Mouse (Mus musculus) embryo, embryonic 11.5 days (tissue): ENCODE data around the gene Uqcc1.

ENCODE experiments used
- DNase-seq: peaks from one replicate; pipeline ENCODE4 v3.0.0-alpha.2; 2012; ENCODE audit warnings: low read depth, low spot score

Uqcc1 gene

DNA sequence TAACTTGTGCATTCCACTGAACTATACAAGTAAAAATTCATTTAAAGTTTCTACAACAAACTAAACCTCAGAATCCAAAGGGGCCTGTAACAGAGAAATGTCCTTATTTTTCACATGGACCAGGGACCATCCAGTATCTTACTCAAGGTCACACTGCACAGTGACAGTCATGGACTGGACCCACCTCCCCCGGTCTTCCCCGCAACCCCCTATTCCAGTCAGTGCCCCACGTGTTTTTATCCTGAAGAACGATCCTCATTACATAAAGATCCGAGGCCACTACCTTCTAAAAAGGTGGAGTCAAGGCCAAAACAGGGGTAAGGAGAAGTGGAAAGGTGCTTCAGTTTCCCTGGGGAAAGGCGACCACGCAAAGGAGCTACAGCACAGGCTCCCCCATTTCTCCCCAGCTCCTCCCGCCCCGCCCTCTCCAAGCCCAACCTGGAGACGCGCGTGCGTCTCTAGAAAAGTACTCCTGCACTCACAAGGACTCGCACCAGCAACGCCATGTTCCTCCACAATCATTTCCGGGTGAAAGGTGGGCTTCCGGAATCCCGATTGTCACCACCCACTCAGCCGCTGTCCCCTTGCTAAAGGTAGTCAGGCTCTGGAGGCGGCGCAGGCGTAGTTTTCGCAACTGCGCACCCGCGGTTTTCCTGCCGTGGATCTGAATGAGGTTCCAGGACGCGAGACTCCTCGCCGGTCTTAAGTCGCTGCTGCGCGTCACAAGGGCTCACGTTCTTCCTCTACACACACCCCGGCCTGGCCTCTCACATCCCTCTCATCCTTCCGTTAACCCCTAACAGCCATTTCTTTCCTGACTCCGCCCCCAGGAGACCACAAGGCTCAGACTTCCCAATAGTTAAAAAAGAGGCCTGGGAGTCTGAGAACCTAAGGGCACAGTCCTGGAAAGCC, at the start of gene Uqcc1:
Gene Uqcc1, minus strand, starts transcription at position 780 of the 912 bp plus-strand sequence.
- DNase-seq, result peak; percentile 83

- no peak for DNase-seq
These were observed 49.4 kb upstream of the Uqcc1 start for GRCm38 (mm10) chr2:155979328-155979991.

DNA sequence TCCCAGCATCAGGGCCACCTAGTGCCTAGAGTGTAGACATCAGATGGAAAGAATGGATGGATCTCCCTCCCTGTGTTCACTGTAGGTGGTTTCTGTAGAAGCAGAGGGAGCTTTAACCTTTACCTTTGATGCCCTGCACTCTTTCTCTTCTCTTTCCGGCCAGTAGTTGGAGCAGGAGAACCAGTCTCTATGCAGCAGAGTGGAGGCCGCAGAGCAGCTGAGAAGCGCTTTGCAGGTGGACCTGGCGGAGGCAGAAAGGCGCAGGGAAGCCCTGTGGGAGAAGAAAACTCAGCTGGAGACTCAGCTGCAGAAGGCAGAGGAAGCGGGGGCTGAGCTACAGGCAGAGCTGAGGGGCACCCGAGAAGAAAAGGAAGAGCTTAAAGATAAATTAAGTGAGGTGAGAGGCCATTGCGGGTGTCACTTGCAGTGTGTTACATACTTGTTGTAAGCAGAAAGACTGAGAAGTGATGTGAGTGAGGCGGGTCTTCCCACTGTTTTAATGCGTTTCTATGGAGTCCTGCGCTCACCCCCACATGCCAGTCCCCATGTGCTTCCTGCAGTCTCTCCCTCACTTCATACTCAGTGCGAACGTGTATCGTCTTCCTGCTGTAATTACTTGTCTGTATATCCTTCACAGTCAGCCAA, 44.1 kb upstream of the Uqcc1 start:
- DNase-seq, result no peak

DNA sequence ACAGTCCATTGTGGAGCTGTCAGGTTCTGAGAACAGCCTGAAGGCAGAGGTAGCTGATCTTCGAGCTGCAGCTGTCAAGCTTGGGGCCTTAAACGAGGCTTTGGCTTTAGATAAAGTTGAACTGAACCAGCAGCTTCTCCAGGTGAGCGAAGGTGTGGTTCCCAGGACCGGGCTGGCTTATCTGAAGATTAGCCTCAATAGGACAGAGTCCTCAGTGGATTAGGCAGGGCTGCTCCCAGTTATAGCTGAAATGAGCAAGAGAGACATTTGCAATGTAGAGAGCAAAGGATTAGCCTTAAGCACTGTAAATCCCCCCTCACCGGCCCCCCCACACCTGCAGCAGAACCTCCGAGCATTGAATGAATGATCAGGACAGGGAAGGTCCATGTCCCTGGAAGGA, 43.2 kb upstream of the Uqcc1 start:
- no peak for DNase-seq

DNA sequence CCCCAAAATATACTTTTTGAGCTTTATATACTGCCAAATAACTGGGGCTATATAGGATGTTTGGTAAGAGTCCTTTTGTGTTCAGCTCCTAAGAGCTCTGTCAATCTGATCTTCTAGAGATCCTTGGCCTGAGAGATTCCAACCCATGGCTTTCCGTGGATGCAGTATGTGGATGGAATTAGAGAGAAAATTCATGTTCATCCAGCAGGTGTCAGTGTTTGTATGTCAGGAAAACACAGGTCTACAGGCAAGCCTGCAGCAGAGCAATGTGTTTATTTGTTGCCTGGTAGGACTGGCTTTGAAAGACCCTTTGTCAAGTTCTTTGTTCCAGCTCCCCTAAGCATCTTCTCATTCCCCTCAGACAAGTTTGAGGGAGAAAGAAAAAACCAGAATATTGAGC, 32.9 kb upstream of the Uqcc1 start:
- DNase-seq, result no peak

DNA sequence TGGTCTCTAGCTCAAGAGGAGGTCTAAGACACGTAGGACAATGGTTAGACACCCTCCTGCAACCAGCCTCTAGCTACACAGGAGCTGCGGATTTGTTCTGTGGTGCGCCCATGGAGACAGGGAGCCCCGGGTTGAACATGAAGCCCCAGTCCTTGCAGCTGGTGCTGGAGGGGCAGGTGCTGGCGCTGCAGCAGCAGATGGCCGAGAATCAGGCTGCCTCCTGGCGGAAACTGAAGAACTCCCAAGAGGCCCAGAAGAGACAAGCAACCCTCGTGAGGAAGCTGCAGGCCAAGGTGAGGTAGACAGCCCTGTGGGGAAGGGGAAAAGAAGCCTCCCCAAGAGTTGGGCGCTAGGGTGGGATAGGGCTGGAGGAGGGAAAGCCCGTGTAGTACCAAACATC, 31.8 kb upstream of the Uqcc1 start:
- no peak for DNase-seq

DNA sequence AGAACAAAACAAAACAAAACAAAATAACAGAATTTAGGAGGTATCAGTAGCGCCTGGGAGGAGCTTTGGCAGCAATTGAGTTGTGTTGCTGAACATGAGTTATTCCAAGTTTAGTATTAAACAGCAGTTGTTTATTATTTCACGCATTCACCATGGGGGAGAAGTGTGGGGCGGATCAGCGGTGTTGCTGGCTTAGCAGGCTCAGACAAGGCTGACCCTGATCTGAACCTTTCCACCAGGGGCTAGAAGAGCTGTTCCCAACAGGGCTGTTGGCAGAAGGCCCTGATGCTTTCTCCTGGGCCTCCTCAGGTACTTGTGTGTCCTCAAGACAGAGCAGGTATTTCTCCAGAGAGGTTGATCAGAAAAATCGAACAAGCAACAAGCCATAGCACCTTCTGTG, 29.9 kb upstream of the Uqcc1 start:
- DNase-seq, result no peak

GRCm38 (mm10) chr2:155956134-155957059, 26.3 kb upstream of the Uqcc1 start, which contains the start of gene Cep250:
TSS of gene Cep250 (plus strand) at chr2:155956458.
- peak; percentile 85 for DNase-seq

GRCm38 (mm10) chr2:155952006-155952405, 21.9 kb upstream of the Uqcc1 start:
- no peak for DNase-seq

DNA sequence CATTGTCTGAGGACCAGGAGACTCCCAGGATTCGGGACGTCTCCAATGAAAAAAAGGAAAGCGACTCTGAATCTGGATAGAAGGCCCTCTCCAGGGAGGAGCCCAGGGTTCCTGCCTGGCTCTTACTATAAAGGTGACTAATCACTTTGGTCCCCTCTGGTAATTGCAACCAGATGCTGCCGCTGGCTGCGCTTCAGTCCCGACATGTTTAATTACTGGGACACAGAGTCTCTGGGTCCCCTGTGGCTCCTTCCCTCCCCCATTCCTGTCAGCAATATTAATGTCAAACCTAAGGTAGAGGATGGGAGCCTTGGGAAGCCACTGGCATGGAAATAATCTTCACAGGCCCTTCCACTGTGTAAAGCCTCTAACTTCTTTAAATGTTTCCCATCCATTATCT, 19.3 kb upstream of the Uqcc1 start:
- DNase-seq, result peak; percentile 46

- no peak for DNase-seq
These were observed 17.4 kb upstream of the Uqcc1 start for GRCm38 (mm10) chr2:155947390-155948002.

DNA sequence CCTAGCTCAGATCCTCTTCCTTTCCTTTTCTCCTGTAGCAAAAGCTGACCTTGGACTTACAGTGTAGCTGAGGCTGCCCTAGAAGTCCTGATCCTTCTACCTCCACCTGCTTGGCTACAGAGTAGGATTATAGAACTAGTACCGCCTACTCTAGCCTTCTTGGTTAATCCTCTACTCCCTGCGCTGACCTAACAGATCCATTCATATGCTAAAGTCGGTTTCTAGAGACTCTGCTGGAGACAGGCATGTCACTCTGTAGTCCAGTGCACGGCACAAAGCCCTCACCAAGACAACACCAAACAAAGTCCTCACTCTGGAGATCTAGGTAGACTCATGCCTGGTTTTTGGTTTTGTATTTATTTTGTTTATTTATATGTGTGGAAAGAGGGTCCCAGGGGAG, 16.4 kb upstream of the Uqcc1 start:
- DNase-seq, result no peak

DNA sequence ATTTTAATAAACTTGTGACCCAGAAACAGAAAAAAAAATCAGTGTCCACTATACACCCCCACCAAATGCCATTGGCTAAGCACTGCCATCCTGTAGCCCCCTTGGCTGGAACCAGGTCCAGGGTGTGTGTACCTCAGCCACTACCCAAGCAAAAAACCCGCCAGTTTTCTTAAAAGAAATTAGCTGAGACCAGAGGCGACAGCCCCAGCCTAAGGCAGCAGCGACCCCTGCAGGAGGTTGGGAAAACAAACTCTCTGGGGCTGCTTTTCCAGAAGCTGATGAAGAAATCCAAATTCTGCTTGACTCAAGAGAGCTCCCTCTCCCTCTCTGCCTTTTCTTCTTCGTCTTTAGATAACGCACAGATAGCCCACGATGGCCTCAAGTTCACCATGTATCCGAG, 16.0 kb upstream of the Uqcc1 start:
- DNase-seq, result peak; percentile 63

DNA sequence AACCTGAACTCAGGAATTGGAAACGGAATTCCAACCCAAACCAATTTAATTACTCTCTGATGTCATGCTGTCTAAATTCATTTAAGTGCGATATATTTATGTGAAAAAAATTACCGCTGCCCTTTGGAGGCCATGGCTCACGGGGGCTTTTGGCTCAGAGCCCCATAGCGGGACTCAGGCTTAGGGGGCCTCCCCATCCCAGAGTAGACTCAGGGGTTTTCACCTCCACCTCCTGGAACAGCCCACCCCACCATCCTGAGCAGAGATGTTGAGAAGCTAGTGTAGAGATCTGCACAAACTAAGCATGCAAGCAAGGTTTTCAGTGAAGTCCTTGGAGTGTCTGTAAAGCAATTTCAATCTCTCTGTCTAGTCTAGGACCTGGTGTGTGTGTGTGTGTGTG, 15.5 kb upstream of the Uqcc1 start:
- no peak for DNase-seq

GRCm38 (mm10) chr2:155945124-155945523, 15.0 kb upstream of the Uqcc1 start, which contains the start of gene Gdf5:
TSS of gene Gdf5 (minus strand) at chr2:155945367.
- DNase-seq, result no peak

DNA sequence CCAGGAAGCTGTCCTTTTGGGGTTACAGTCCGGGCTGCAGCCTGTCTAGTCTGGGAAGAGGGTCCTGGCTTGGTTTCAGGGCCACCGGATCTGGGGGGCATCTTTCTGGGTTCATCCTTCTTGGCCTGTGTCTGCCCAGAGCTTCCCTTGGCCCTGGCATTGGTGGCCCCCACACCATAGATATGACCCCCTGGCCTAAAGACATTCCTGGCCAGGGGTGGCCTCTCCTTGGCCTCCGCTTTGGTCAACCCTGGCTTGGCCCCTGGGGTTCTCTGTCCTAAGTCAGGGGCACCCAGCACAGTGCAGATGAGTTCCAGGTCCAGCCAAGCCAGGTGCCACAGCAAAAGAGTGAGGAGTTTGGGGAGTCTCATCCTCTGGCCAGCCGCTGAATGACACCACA, 14.6 kb upstream of the Uqcc1 start:
- no peak for DNase-seq

DNA sequence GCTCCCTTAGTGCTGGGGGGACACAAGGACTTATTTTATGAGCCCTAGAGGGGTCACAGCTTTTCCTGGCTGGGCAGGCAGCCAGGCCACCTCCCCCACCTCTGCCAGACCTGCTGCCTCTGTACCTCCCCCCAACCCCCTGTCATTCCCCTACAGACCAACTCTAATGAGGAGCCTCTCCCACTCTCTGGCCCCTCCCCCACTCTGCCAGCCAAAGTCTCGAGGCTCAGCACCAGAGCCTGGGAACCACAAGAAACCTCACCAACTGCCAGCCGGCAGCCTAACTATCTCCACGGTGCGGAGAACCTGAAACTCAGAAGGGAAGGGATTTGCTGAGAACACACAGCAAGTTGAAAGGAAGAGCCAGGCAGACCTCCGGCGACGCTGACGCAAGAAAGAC, 13.4 kb upstream of the Uqcc1 start:
- no peak for DNase-seq

- DNase-seq, result no peak
These were observed 11.8 kb upstream of the Uqcc1 start for GRCm38 (mm10) chr2:155941697-155942442.

DNA sequence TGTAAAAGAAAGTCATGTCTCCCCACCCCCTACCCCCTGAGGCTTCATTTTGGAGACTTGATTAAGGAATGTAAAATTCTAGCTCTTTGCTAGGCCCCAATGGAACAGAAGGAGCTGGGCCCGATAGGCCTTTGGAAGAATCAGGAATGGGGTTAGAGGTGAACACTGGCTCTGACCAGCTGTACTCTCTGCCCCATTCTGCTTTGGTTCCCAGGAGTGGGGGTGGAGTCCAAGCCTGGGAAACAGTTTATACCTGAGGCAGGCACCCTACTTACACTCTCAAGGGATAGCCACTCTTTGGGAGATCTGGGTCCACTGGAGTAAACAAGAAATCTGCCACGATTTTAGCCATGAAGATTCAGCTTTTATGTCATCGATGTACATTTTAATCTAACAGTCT, 10.6 kb upstream of the Uqcc1 start, which contains the start of gene Gm15557:
Gene Gm15557, plus strand, starts transcription at position 48 of the 400 bp plus-strand sequence.
- no peak for DNase-seq
